Mouse (Mus musculus): ENCODE data around the gene Defb35. TPM values are rescaled to one million over a fixed set of nuclear protein-coding genes. Genes with fewer than 3 reads are reported as not detected.

Defb35 gene
- total RNA-seq, 2 experiments from 2014 or later, result not detected

DNA sequence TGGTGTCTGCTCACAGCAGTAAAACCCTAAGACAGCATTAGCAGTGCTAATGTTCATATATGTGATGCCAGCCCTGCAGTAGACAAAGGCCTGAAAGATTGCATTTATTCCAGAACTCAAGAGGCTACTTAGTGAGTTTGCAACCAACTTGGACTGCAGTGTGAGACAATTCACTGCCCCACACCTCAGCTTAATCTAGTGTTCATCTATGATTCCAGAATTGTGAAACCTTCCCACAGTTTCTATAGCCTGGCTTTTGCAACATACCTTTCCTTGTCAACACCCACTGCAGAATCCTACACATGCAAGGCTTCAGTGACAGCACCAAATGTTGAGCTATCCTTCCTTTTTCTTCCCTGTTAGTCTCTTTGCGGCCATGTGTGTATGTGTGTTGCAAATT is 28.5 kb downstream of the Defb35 start:
- no peak for DNase-seq (ENCODE audit: extremely low spot score in 1 of 2, low spot score in 2 of 2)
- no peak overlapping the region for H3K27ac ChIP-seq
- TF ChIP-seq CTCF (IDR thresholded peaks at IDR 0.05), result no peak
- intact Hi-C loops (cut with DNase I), result no loop called here
- no peak overlapping the region for H3K4me3 ChIP-seq

GRCm38 (mm10) chr8:21969475-21969874 is 31.3 kb downstream of the Defb35 start, which contains the start of gene Ccdc70:
TSS of gene Ccdc70 (plus strand) at chr8:21969775.
- DNase-seq (ENCODE audit: extremely low spot score in 1 of 2, low spot score in 2 of 2), result no peak
- intact Hi-C loops (cut with DNase I), result no loop called here
- H3K27ac ChIP-seq, result no peak within 1 kb of the TSS
- H3K4me3 ChIP-seq, result no peak within 1 kb of the TSS
- no peak for TF ChIP-seq CTCF (IDR thresholded peaks at IDR 0.05)

DNA sequence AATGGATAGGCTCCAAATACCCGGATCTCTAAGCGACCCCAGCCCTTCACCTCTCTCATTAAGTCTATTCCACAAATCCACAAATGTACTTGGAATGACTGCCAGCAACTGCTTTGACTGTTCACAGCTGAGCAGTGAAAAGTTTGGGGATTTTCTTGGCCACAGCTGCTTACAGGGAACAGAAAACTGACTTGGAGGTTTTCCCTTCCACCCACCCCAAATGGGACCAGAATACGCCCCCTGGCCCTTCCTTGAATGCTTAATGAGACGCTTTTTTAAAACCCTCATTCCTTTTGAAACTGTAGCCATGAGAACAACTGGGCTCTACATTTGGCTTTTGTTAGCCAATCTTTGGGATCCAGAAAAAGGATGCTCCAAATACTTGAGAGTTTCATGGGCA is 40.0 kb downstream of the Defb35 start:
- intact Hi-C loops (cut with DNase I), result no loop called here
- no peak for TF ChIP-seq CTCF (IDR thresholded peaks at IDR 0.05)
- Histone ChIP-seq H3K4me3 (no peak overlapping the region), H3K27ac (no peak overlapping the region)
- no peak for DNase-seq (ENCODE audit: extremely low spot score in 1 of 2, low spot score in 2 of 2)

DNA sequence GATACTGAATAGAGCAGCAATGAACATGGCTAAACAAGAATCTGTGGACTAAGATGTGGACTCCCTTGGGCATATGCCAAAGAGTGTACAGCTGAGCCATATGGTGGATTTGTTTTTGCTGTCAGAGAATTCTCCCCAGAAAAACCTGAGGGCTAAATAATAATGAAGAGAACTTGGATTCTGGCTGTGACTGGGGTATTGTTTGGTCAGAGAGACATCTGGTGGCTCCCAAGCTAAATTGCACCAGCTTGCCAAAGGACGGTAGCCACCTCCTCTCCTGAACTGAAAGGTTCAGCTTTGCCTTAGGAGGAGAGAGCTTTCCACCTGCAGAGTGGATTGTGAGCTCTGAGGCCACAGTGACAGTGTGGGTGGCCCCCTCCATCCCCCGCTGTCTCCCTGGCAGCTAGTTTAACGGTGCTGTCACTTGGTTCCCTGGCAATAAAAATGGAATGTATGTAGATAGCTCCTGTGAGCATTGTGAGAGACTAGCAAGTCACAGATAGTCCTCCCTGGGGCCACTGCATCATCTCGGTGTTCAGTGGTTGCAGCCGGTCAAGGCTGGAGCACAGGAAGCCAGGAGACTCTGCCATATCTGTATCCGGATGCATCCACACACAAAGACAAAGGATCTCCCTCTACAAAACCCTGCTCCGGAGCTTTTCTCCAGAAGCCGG is 43.6 kb downstream of the Defb35 start:
- H3K4me3 ChIP-seq, result no peak overlapping the region
- no peak overlapping the region for H3K27ac ChIP-seq
- DNase-seq (ENCODE audit: extremely low spot score in 1 of 2, low spot score in 2 of 2), result peak; percentile 22 to 32
- intact Hi-C loops (cut with DNase I), result loop anchor here (5.0 kb wide), 1 partner anchor 974 kb away; no protein-coding TSS in a partner anchor
- peak; percentile 67 for TF ChIP-seq CTCF (IDR thresholded peaks at IDR 0.05)

Other genes starting within 250 kb of the Defb35 start
- not detected for gene AY761184, start 234.7 kb upstream of the Defb35 start, total RNA-seq (2021)
- not detected for gene Defa24, start 203.9 kb upstream of the Defb35 start, total RNA-seq (2021)
- gene Defb50, start 114.8 kb upstream of the Defb35 start, total RNA-seq (2021), result not detected
- not detected for gene Defb2, start 98.4 kb upstream of the Defb35 start, total RNA-seq (2021)
- not detected for gene Defb10, start 79.5 kb upstream of the Defb35 start, total RNA-seq (2021)
- not detected for gene Defb9, start 52.9 kb upstream of the Defb35 start, total RNA-seq (2021)
- not detected for gene Defb11, start 31.9 kb upstream of the Defb35 start, total RNA-seq (2021)
- not detected for gene Defb15, start 5.6 kb upstream of the Defb35 start, total RNA-seq (2021)
- not detected for gene Defb13, start 8.4 kb downstream of the Defb35 start, total RNA-seq (2021)
- gene Fam90a1a, start 20.4 kb downstream of the Defb35 start, total RNA-seq (2021), result not detected
- not detected for gene Ccdc70, start 31.4 kb downstream of the Defb35 start, total RNA-seq (2021)
- 1 to 10 TPM; 1.9 to 2.1 TPM for gene Atp7b, start 122.0 kb downstream of the Defb35 start, total RNA-seq (2021)
- gene Alg11, start 122.4 kb downstream of the Defb35 start, total RNA-seq (2021), result 10 to 100 TPM; 30.6 to 32.0 TPM
- not detected for gene Nek5, start 186.7 kb downstream of the Defb35 start, total RNA-seq (2021)
- gene Nek3, start 228.1 kb downstream of the Defb35 start, total RNA-seq (2021), result 1 to 10 TPM; 1.3 to 1.9 TPM
- gene Ckap2, start 247.5 kb downstream of the Defb35 start, total RNA-seq (2021), result under 1 TPM; 0.34 to 0.70 TPM